Mouse (Mus musculus) midbrain, postnatal 0 days (tissue): ENCODE results near the gene Orm2. TPM values are rescaled to one million over a fixed set of nuclear protein-coding genes. Genes with fewer than 3 reads are reported as not detected.
"Not testable (repeated sequence)": the region's sequence is repeated elsewhere in the genome, so short reads cannot be mapped to it uniquely, and the experiment has no call there.

Experiments used
- ATAC-seq: fragments of 200-750 bp; cut with Nextera tagmentation; 2 replicates; pipeline ENCODE4 v1.8.0; 2017; ENCODE audit warnings: moderate number of reproducible peaks, mild to moderate bottlenecking, moderate TSS enrichment, moderate library complexity; ENCODE audit not compliant: low FRiP score
- DNase-seq: peaks from one replicate; pipeline ENCODE4 v3.0.0-alpha.2; 2015; ENCODE audit warnings: low spot score
- H3K27ac ChIP-seq: fragments of 300-500 bp; sonication (generic); 2 replicates; pipeline ENCODE4 v1.5.1; 2014; ENCODE audit warnings: low read depth, mild to moderate bottlenecking, low read length, mixed read lengths
- H3K27me3 ChIP-seq: fragments of 300-500 bp; sonication (generic); 2 replicates; pipeline ENCODE4 v1.6.1; 2014; ENCODE audit warnings: low read length, control low read depth, mixed read lengths; ENCODE audit not compliant: insufficient read depth
- H3K36me3 ChIP-seq: fragments of 300-500 bp; sonication (generic); 2 replicates; pipeline ENCODE4 v1.6.1; 2014; ENCODE audit warnings: low read length, control low read depth, mixed read lengths; ENCODE audit not compliant: insufficient read depth
- H3K4me1 ChIP-seq: fragments of 300-500 bp; sonication (generic); 2 replicates; pipeline ENCODE4 v1.6.1; 2014; ENCODE audit warnings: mild to moderate bottlenecking, control low read depth, antibody characterized with exemption, low read length, mixed read lengths; ENCODE audit not compliant: insufficient read depth
- H3K4me2 ChIP-seq: fragments of 300-500 bp; sonication (generic); 2 replicates; pipeline ENCODE4 v1.6.1; 2014; ENCODE audit warnings: low read depth, mild to moderate bottlenecking, low read length, mixed read lengths; ENCODE audit not compliant: poor library complexity, severe bottlenecking
- H3K4me3 ChIP-seq: fragments of 300-500 bp; sonication (generic); 2 replicates; pipeline ENCODE4 v1.5.1; 2014; ENCODE audit warnings: low read depth, mild to moderate bottlenecking, low read length, moderate library complexity
- H3K9ac ChIP-seq: fragments of 300-500 bp; sonication (generic); replicated peaks from 2 replicates; pipeline ENCODE4 v1.6.1; 2014; ENCODE audit warnings: mild to moderate bottlenecking, low read length, moderate library complexity, mixed read lengths; ENCODE audit not compliant: poor library complexity, severe bottlenecking
- H3K9me3 ChIP-seq: fragments of 300-500 bp; sonication (generic); 2 replicates; pipeline ENCODE4 v1.6.1; 2016; ENCODE audit warnings: low read length, control low read depth
- CTCF ChIP-seq: IDR thresholded peaks from 2 replicates; pipeline ENCODE4 v1.5.1; 2016; ENCODE audit warnings: antibody characterized with exemption, mild to moderate bottlenecking
- WGBS: fragments of 180-500 bp; shearing (Covaris S2); extraction: QIAGEN DNeasy Blood & Tissue Kit; methylation state at CpG from one replicate; pipeline ENCODE4 v1.1.7; 2014; 5-methylcytosine and 5-hydroxymethylcytosine counted together
- polyA plus RNA-seq: library from polyadenylated mRNA; unstranded; fragments of >200 nt; fragmentation: Nextera tagmentation; extraction: Ambion mirVana; gene quantifications from 2 replicates; pipeline ENCODE4 v1.2.1, GENCODE M21; 2015
- total RNA-seq: library from RNA; depleted of rRNA; stranded (reverse); fragments of >200 nt; gene quantifications from 2 replicates; pipeline ENCODE4 v1.2.3, GENCODE M21; 2014; rRNA removed

Orm2 gene
- total RNA-seq (not detected in 2 replicates), polyA plus RNA-seq (not detected in 2 replicates)

GRCm38 (mm10) chr4:63362150-63362549, at the start of gene Orm2:
Orm2 (plus strand) TSS chr4:63362449.
- Histone ChIP-seq H3K4me3 (no peak within 1 kb of the TSS), H3K27ac (no peak within 1 kb of the TSS), H3K9ac (peak within 1 kb of the TSS; percentile 24; the same call in 1 of the 2 replicates), H3K27me3 (no peaks in the 10 kb centered on the region), H3K4me1 (no peaks in the 10 kb centered on the region), H3K4me2 (no peak within 1 kb of the TSS), H3K36me3 (no peaks in the 10 kb centered on the region), H3K9me3 (no peaks in the 10 kb centered on the region)
- DNase-seq: no peak
- ATAC-seq: no peak
- WGBS: 85% methylated on average over 5 of the region's 5 CpGs
- no peak for TF ChIP-seq CTCF

- TF ChIP-seq CTCF: peak; percentile 49
- no peak overlapping the region for H3K9ac ChIP-seq
- H3K27ac ChIP-seq: no peak overlapping the region
- H3K36me3 ChIP-seq: no peaks in the 10 kb centered on the region
- H3K27me3 ChIP-seq: no peaks in the 10 kb centered on the region
- 73% methylated on average over 5 of the region's 5 CpGs for WGBS
- H3K4me1 ChIP-seq: no peaks in the 10 kb centered on the region
- DNase-seq: peak; percentile 51
- H3K4me2 ChIP-seq: no peak overlapping the region
- ATAC-seq: no peak
- H3K4me3 ChIP-seq: no peak overlapping the region
- no peaks in the 10 kb centered on the region for H3K9me3 ChIP-seq
Observed at GRCm38 (mm10) chr4:63314063-63314462, 48.2 kb upstream of the Orm2 start.

- ATAC-seq (no peak), DNase-seq (no peak)
- no peaks in the 10 kb centered on the region for H3K9me3 ChIP-seq
- no peaks in the 10 kb centered on the region for H3K27me3 ChIP-seq
- H3K4me1 ChIP-seq: no peaks in the 10 kb centered on the region
- H3K4me2 ChIP-seq: no peak overlapping the region
- no peak overlapping the region for H3K27ac ChIP-seq
- H3K4me3 ChIP-seq: no peak overlapping the region
- no peak overlapping the region for H3K9ac ChIP-seq
- TF ChIP-seq CTCF: no peak
- no peaks in the 10 kb centered on the region for H3K36me3 ChIP-seq
- 72% methylated on average over 9 of the region's 9 CpGs for WGBS
Observed at GRCm38 (mm10) chr4:63316076-63316746, 46.0 kb upstream of the Orm2 start.

GRCm38 (mm10) chr4:63319566-63319965, 42.7 kb upstream of the Orm2 start:
- peak; percentile 83 for TF ChIP-seq CTCF
- not testable (repeated sequence) for H3K9ac ChIP-seq, H3K4me1 ChIP-seq, H3K36me3 ChIP-seq, H3K27me3 ChIP-seq, H3K27ac ChIP-seq, ATAC-seq, H3K4me2 ChIP-seq, H3K9me3 ChIP-seq, H3K4me3 ChIP-seq
- peak; percentile 70 for DNase-seq
- WGBS: 29% methylated on average over 3 of the region's 3 CpGs

- ATAC-seq: no peak
- Histone ChIP-seq H3K36me3 (no peaks in the 10 kb centered on the region), H3K9me3 (no peaks in the 10 kb centered on the region), H3K9ac (no peak overlapping the region), H3K4me2 (no peak overlapping the region), H3K4me1 (no peaks in the 10 kb centered on the region), H3K27ac (no peak overlapping the region), H3K4me3 (no peak overlapping the region), H3K27me3 (no peaks in the 10 kb centered on the region)
- no peak for DNase-seq
- WGBS: 89% methylated on average over 8 of the region's 8 CpGs
- no peak for TF ChIP-seq CTCF
Observed at GRCm38 (mm10) chr4:63323275-63323815, 38.9 kb upstream of the Orm2 start.

GRCm38 (mm10) chr4:63333403-63333802, 28.8 kb upstream of the Orm2 start:
- WGBS: 85% methylated on average over 4 of the region's 4 CpGs
- Histone ChIP-seq H3K4me3 (no peak overlapping the region), H3K36me3 (no peaks in the 10 kb centered on the region), H3K27me3 (no peaks in the 10 kb centered on the region), H3K9me3 (no peaks in the 10 kb centered on the region), H3K27ac (no peak overlapping the region), H3K4me2 (no peak overlapping the region), H3K4me1 (no peaks in the 10 kb centered on the region), H3K9ac (no peak overlapping the region)
- no peak for TF ChIP-seq CTCF
- DNase-seq: no peak
- ATAC-seq: no peak
